Mouse (Mus musculus): ENCODE data around the gene Ace3. TPM values are rescaled to one million over a fixed set of nuclear protein-coding genes. Genes with fewer than 3 reads are reported as not detected.
A peak's percentile ranks its signal among the peaks of the same experiment; 100 is the strongest.

The Ace3 gene
- total and polyA plus RNA-seq, 2 experiments from 2014 or later = not detected

- Histone ChIP-seq H3K4me2 (ENCODE audit: low read depth) (peak overlapping the region; percentile 55), H3K4me3 (ENCODE audit: low read depth, low read length) (peak overlapping the region; percentile 80), H3K4me1 (ENCODE audit: insufficient read depth) (peaks cover 12% of the 10 kb centered on the region), H3K27me3 (ENCODE audit: insufficient read depth, low read length) (no peaks in the 10 kb centered on the region), H3K9me3 (ENCODE audit: low read length) (no peaks in the 10 kb centered on the region), H3K27ac (ENCODE audit: low read depth, low read length) (peak overlapping the region; percentile 89), H3K36me3 (ENCODE audit: insufficient read depth) (no peaks in the 10 kb centered on the region), H3K9ac (peak overlapping the region; percentile 82)
- under 1% methylated on average over 13 of the region's 13 CpGs for WGBS
- DNase-seq = peak; percentile 87
- TF ChIP-seq CTCF (IDR thresholded peaks at IDR 0.05; ENCODE audit: low read depth) = peak; percentile 42
- peak; percentile 68 for ATAC-seq
Measured at GRCm38 (mm10) chr11:106037418-106037751, 42.9 kb downstream of the Ace3 start.

DNA sequence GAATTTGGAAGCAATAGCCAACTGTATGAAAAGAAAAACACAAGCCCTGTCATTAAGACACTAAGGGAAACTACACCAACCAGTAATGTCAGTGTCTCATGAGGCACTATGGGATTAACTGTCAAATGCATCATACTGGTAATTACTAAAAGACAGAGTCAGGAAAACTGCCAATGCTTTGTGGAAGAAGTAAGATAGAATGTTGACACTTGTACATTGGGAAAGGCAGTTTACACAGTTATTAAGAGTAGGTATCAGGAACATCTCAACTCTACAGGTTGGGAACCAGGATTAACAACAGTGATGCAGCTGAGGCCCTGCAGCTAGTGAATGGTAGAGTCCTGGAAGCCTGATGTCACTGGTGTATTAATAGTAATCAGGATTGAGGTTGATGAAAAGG is 49.9 kb downstream of the Ace3 start:
- no peak for TF ChIP-seq CTCF (IDR thresholded peaks at IDR 0.05; ENCODE audit: low read depth)

DNA sequence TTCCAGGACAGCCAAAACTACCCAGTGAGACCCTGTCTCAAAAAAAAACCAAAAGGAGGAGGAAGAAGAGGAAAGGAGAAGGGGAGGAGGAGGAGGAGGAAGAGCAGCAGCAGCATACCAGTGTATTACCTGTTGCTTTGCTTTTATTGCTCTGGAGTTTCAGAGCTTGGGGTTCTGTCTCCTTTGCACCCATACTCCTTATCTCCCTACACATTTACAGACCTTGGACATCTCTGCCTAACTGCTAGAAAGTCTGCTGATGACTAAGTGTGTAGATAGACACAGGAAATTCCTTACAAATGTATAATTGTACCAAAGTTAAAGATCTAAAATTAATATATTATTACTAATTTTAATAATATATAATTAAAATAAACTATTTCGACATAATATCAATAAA is 50.8 kb downstream of the Ace3 start:
- 95% methylated on average over 1 of the region's 1 CpGs for WGBS
- Histone ChIP-seq H3K4me1 (ENCODE audit: insufficient read depth) (no peaks in the 10 kb centered on the region), H3K36me3 (ENCODE audit: insufficient read depth) (peaks cover 23% of the 10 kb centered on the region)

More for the DNA sequence above, 49.9 kb downstream of the Ace3 start:
- H3K4me1 ChIP-seq (ENCODE audit: insufficient read depth) = no peaks in the 10 kb centered on the region
- H3K36me3 ChIP-seq (ENCODE audit: insufficient read depth) = peaks cover 18% of the 10 kb centered on the region
- H3K9me3 ChIP-seq (ENCODE audit: low read length) = no peaks in the 10 kb centered on the region
- no peak overlapping the region for H3K9ac ChIP-seq
- H3K4me2 ChIP-seq (ENCODE audit: low read depth) = no peak overlapping the region
- no peak overlapping the region for H3K4me3 ChIP-seq (ENCODE audit: low read depth, low read length)
- DNase-seq (no peak), ATAC-seq (no peak)
- H3K27me3 ChIP-seq (ENCODE audit: insufficient read depth, low read length) = no peaks in the 10 kb centered on the region
- no peak overlapping the region for H3K27ac ChIP-seq (ENCODE audit: low read depth, low read length)

DNA sequence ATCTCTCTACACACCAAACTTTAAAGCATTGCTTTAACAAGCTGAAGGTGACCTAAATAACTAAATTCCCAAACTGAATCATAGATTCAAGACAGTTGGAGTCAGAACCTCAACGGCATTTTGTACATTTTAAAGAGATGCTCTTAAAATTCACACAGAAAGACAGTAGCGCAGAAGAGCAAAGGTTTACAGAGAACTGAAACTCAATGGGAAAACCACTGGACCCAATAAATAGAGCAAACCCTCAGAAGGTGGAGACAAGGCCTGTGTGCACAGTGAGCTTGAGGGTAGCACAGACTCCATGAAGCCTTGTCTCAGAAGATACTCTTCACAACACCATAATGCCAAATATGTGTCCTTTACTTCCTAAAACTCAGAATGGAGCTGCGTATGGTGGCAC is 51.3 kb downstream of the Ace3 start:
- peaks cover 27% of the 10 kb centered on the region for H3K36me3 ChIP-seq (ENCODE audit: insufficient read depth)
- no peak for ATAC-seq
- no peak for TF ChIP-seq CTCF (IDR thresholded peaks at IDR 0.05; ENCODE audit: low read depth)
- H3K4me3 ChIP-seq (ENCODE audit: low read depth, low read length) = no peak overlapping the region
- H3K9ac ChIP-seq = no peak overlapping the region
- H3K4me1 ChIP-seq (ENCODE audit: insufficient read depth) = no peaks in the 10 kb centered on the region
- DNase-seq = no peak
- no peaks in the 10 kb centered on the region for H3K9me3 ChIP-seq (ENCODE audit: low read length)
- H3K27me3 ChIP-seq (ENCODE audit: insufficient read depth, low read length) = no peaks in the 10 kb centered on the region
- no peak overlapping the region for H3K27ac ChIP-seq (ENCODE audit: low read depth, low read length)
- 94% methylated on average over 3 of the region's 3 CpGs for WGBS
- no peak overlapping the region for H3K4me2 ChIP-seq (ENCODE audit: low read depth)

More for the DNA sequence above, 50.8 kb downstream of the Ace3 start:
- H3K27ac ChIP-seq (ENCODE audit: low read depth, low read length) = no peak overlapping the region
- no peak overlapping the region for H3K9ac ChIP-seq
- no peak for ATAC-seq
- no peak for DNase-seq
- no peaks in the 10 kb centered on the region for H3K27me3 ChIP-seq (ENCODE audit: insufficient read depth, low read length)
- H3K4me2 ChIP-seq (ENCODE audit: low read depth) = no peak overlapping the region
- no peak for TF ChIP-seq CTCF (IDR thresholded peaks at IDR 0.05; ENCODE audit: low read depth)
- no peak overlapping the region for H3K4me3 ChIP-seq (ENCODE audit: low read depth, low read length)
- H3K9me3 ChIP-seq (ENCODE audit: low read length) = no peaks in the 10 kb centered on the region

GRCm38 (mm10) chr11:106046584-106046983 is 52.1 kb downstream of the Ace3 start:
- no peaks in the 10 kb centered on the region for H3K4me1 ChIP-seq (ENCODE audit: insufficient read depth)
- H3K4me3 ChIP-seq (ENCODE audit: low read depth, low read length) = no peak overlapping the region
- peaks cover 35% of the 10 kb centered on the region for H3K36me3 ChIP-seq (ENCODE audit: insufficient read depth)
- no peak for TF ChIP-seq CTCF (IDR thresholded peaks at IDR 0.05; ENCODE audit: low read depth)
- ATAC-seq (no peak), DNase-seq (no peak)
- no peak overlapping the region for H3K27ac ChIP-seq (ENCODE audit: low read depth, low read length)
- 87% methylated on average over 9 of the region's 9 CpGs for WGBS
- H3K9ac ChIP-seq = no peak overlapping the region
- H3K27me3 ChIP-seq (ENCODE audit: insufficient read depth, low read length) = no peaks in the 10 kb centered on the region
- no peak overlapping the region for H3K4me2 ChIP-seq (ENCODE audit: low read depth)
- no peaks in the 10 kb centered on the region for H3K9me3 ChIP-seq (ENCODE audit: low read length)

GRCm38 (mm10) chr11:106053921-106054320 is 59.4 kb downstream of the Ace3 start:
- ATAC-seq = no peak
- Histone ChIP-seq H3K36me3 (ENCODE audit: insufficient read depth) (peaks cover 90% of the 10 kb centered on the region), H3K4me2 (ENCODE audit: low read depth) (no peak overlapping the region), H3K27me3 (ENCODE audit: insufficient read depth, low read length) (no peaks in the 10 kb centered on the region), H3K9me3 (ENCODE audit: low read length) (no peaks in the 10 kb centered on the region), H3K4me1 (ENCODE audit: insufficient read depth) (no peaks in the 10 kb centered on the region), H3K4me3 (ENCODE audit: low read depth, low read length) (no peak overlapping the region), H3K27ac (ENCODE audit: low read depth, low read length) (no peak overlapping the region), H3K9ac (no peak overlapping the region)
- WGBS = 87% methylated on average over 2 of the region's 2 CpGs
- no peak for TF ChIP-seq CTCF (IDR thresholded peaks at IDR 0.05; ENCODE audit: low read depth)
- DNase-seq = no peak

- DNase-seq = no peak
- ATAC-seq = no peak
- 96% methylated on average over 8 of the region's 8 CpGs for WGBS
- H3K27ac ChIP-seq (ENCODE audit: low read depth, low read length) = no peak overlapping the region
- H3K4me3 ChIP-seq (ENCODE audit: low read depth, low read length) = no peak overlapping the region
- no peak for TF ChIP-seq CTCF (IDR thresholded peaks at IDR 0.05; ENCODE audit: low read depth)
- H3K36me3 ChIP-seq (ENCODE audit: insufficient read depth) = peaks cover 90% of the 10 kb centered on the region
- H3K27me3 ChIP-seq (ENCODE audit: insufficient read depth, low read length) = no peaks in the 10 kb centered on the region
- H3K4me1 ChIP-seq (ENCODE audit: insufficient read depth) = no peaks in the 10 kb centered on the region
- H3K9me3 ChIP-seq (ENCODE audit: low read length) = no peaks in the 10 kb centered on the region
- no peak overlapping the region for H3K4me2 ChIP-seq (ENCODE audit: low read depth)
- H3K9ac ChIP-seq = no peak overlapping the region
Measured at GRCm38 (mm10) chr11:106054600-106054999, 60.1 kb downstream of the Ace3 start.

Other genes starting within 250 kb of the Ace3 start
- 41.9 and 55.8 TPM in 2 replicates for gene Cyb561, start 41.3 kb upstream of the Ace3 start, total RNA-seq (2014; rRNA removed)
- 40.7 and 62.7 TPM in 2 replicates for gene Cyb561, start 41.3 kb upstream of the Ace3 start, polyA plus RNA-seq (2015; fragmentation: Nextera tagmentation; extraction: Ambion mirVana)
- 10.3 and 14.3 TPM in 2 replicates for gene Ace, start 26.7 kb upstream of the Ace3 start, total RNA-seq (2014; rRNA removed)
- 5.3 and 8.0 TPM in 2 replicates for gene Ace, start 26.7 kb upstream of the Ace3 start, polyA plus RNA-seq (2015; fragmentation: Nextera tagmentation; extraction: Ambion mirVana)
- gene Kcnh6, start 13.4 kb downstream of the Ace3 start, total RNA-seq (2014; rRNA removed) = 0.92 and 2.8 TPM in 2 replicates
- 0.80 and 1.5 TPM in 2 replicates for gene Kcnh6, start 13.4 kb downstream of the Ace3 start, polyA plus RNA-seq (2015; fragmentation: Nextera tagmentation; extraction: Ambion mirVana)
- 150 and 222 TPM in 2 replicates for gene Dcaf7, start 42.2 kb downstream of the Ace3 start, total RNA-seq (2014; rRNA removed)
- 79.1 and 115 TPM in 2 replicates for gene Dcaf7, start 42.2 kb downstream of the Ace3 start, polyA plus RNA-seq (2015; fragmentation: Nextera tagmentation; extraction: Ambion mirVana)
- gene Taco1, start 71.4 kb downstream of the Ace3 start, total RNA-seq (2014; rRNA removed) = 17.4 and 18.1 TPM in 2 replicates
- 2.9 and 5.0 TPM in 2 replicates for gene Taco1, start 71.4 kb downstream of the Ace3 start, polyA plus RNA-seq (2015; fragmentation: Nextera tagmentation; extraction: Ambion mirVana)
- 29.2 and 32.9 TPM in 2 replicates for gene Map3k3, start 89.9 kb downstream of the Ace3 start, total RNA-seq (2014; rRNA removed)
- gene Map3k3, start 89.9 kb downstream of the Ace3 start, polyA plus RNA-seq (2015; fragmentation: Nextera tagmentation; extraction: Ambion mirVana) = 6.7 and 8.5 TPM in 2 replicates
- gene Gm10840, start 166.2 kb downstream of the Ace3 start, total RNA-seq (2014; rRNA removed) = not detected in 2 replicates
- gene Gm10840, start 166.2 kb downstream of the Ace3 start, polyA plus RNA-seq (2015; fragmentation: Nextera tagmentation; extraction: Ambion mirVana) = 0.67 and 0.82 TPM in 2 replicates
- 83.9 and 85.0 TPM in 2 replicates for gene Limd2, start 166.2 kb downstream of the Ace3 start, total RNA-seq (2014; rRNA removed)
- 171 and 189 TPM in 2 replicates for gene Limd2, start 166.2 kb downstream of the Ace3 start, polyA plus RNA-seq (2015; fragmentation: Nextera tagmentation; extraction: Ambion mirVana)
- 23.4 and 34.8 TPM in 2 replicates for gene Strada, start 207.5 kb downstream of the Ace3 start, total RNA-seq (2014; rRNA removed)
- gene Strada, start 207.5 kb downstream of the Ace3 start, polyA plus RNA-seq (2015; fragmentation: Nextera tagmentation; extraction: Ambion mirVana) = 20.0 and 23.7 TPM in 2 replicates
- 29.4 and 41.0 TPM in 2 replicates for gene Ccdc47, start 221.7 kb downstream of the Ace3 start, total RNA-seq (2014; rRNA removed)
- gene Ccdc47, start 221.7 kb downstream of the Ace3 start, polyA plus RNA-seq (2015; fragmentation: Nextera tagmentation; extraction: Ambion mirVana) = 71.8 and 90.1 TPM in 2 replicates
- 58.8 and 76.3 TPM in 2 replicates for gene Ddx42, start 222.3 kb downstream of the Ace3 start, total RNA-seq (2014; rRNA removed)
- gene Ddx42, start 222.3 kb downstream of the Ace3 start, polyA plus RNA-seq (2015; fragmentation: Nextera tagmentation; extraction: Ambion mirVana) = 49.5 and 62.2 TPM in 2 replicates

All from forebrain, postnatal 0 days (tissue).